Mouse (Mus musculus) G1E-ER4 (cell line): ENCODE data around the gene Tfdp2. TPM values are rescaled to one million over a fixed set of nuclear protein-coding genes. Genes with fewer than 3 reads are reported as not detected.

Experiments
- GATA1 ChIP-seq: IDR thresholded peaks from one replicate; pipeline ENCODE4 v1.8.0; 2012; ENCODE audit warnings: low read length, inconsistent platforms
- polyA plus RNA-seq: library from polyadenylated mRNA; stranded (reverse); fragments of >175 nt; gene quantifications from 2 replicates; pipeline ENCODE4 v1.2.3, GENCODE M21; 2012

Gene Tfdp2
- polyA plus RNA-seq, 1 experiment = 16.1 TPM

- no peak for TF ChIP-seq GATA1
Measured at GRCm38 (mm10) chr9:96266793-96267558, 70.9 kb downstream of the Tfdp2 start.

- TF ChIP-seq GATA1 = no peak
Measured at GRCm38 (mm10) chr9:96267559-96267948, 71.5 kb downstream of the Tfdp2 start.

GRCm38 (mm10) chr9:96269726-96270125 lies 73.7 kb downstream of the Tfdp2 start:
- TF ChIP-seq GATA1 = no peak

GRCm38 (mm10) chr9:96275543-96275942 lies 79.5 kb downstream of the Tfdp2 start:
- TF ChIP-seq GATA1 = no peak

GRCm38 (mm10) chr9:96281497-96281896 lies 85.4 kb downstream of the Tfdp2 start:
- no peak for TF ChIP-seq GATA1

- no peak for TF ChIP-seq GATA1
Measured at GRCm38 (mm10) chr9:96282082-96282481, 86.0 kb downstream of the Tfdp2 start.

- no peak for TF ChIP-seq GATA1
Measured at GRCm38 (mm10) chr9:96284916-96285315, 88.8 kb downstream of the Tfdp2 start.

- no peak for TF ChIP-seq GATA1
Measured at GRCm38 (mm10) chr9:96292144-96292543, 96.1 kb downstream of the Tfdp2 start.

- no peak for TF ChIP-seq GATA1
Measured at GRCm38 (mm10) chr9:96299324-96300008, 103.4 kb downstream of the Tfdp2 start.

GRCm38 (mm10) chr9:96308816-96309215 lies 112.7 kb downstream of the Tfdp2 start:
- no peak for TF ChIP-seq GATA1

- TF ChIP-seq GATA1 = no peak
Measured at GRCm38 (mm10) chr9:96312074-96312473, 116.0 kb downstream of the Tfdp2 start.

GRCm38 (mm10) chr9:96319333-96319732 lies 123.3 kb downstream of the Tfdp2 start:
- TF ChIP-seq GATA1 = no peak

- no peak for TF ChIP-seq GATA1
Measured at GRCm38 (mm10) chr9:96320551-96320980, 124.5 kb downstream of the Tfdp2 start.

GRCm38 (mm10) chr9:96322411-96323152 lies 126.5 kb downstream of the Tfdp2 start:
- no peak for TF ChIP-seq GATA1

- no peak for TF ChIP-seq GATA1
Measured at GRCm38 (mm10) chr9:96324502-96324901, 128.4 kb downstream of the Tfdp2 start.

- TF ChIP-seq GATA1 = no peak
Measured at GRCm38 (mm10) chr9:96326496-96326923, 130.4 kb downstream of the Tfdp2 start.
